Mouse (Mus musculus): Measurements from ENCODE around the gene Dusp3.

GRCm38 (mm10) chr11:101981850-101982249, 5.0 kb downstream of the Dusp3 start:
- no peak for TF ChIP-seq CTCF (IDR thresholded peaks at IDR 0.05; ENCODE audit: low read depth)
- no peak; the same call in 1 of the 2 replicates for TF ChIP-seq EP300 (IDR thresholded peaks at IDR 0.05; ENCODE audit: low read depth)

Data from heart, postnatal 0 days (tissue).